Mouse (Mus musculus) neural tube, embryonic 15.5 days (tissue): ENCODE results near the gene Plekhd1. TPM values are rescaled to one million over a fixed set of nuclear protein-coding genes. Genes with fewer than 3 reads are reported as not detected.

Source experiments
- ATAC-seq: fragments of 200-750 bp; cut with Nextera tagmentation; 2 replicates; pipeline ENCODE4 v1.8.0; 2017; ENCODE audit warnings: mild to moderate bottlenecking, moderate TSS enrichment, moderate library complexity; ENCODE audit not compliant: low FRiP score
- H3K27ac ChIP-seq: fragments of 300-500 bp; sonication (generic); replicated peaks from 2 replicates; pipeline ENCODE4 v1.5.1; 2015; ENCODE audit warnings: mild to moderate bottlenecking, inconsistent platforms
- H3K27me3 ChIP-seq: fragments of 300-500 bp; sonication (generic); replicated peaks from 2 replicates; pipeline ENCODE4 v1.6.1; 2015; ENCODE audit warnings: inconsistent platforms
- H3K36me3 ChIP-seq: fragments of 300-500 bp; sonication (generic); 2 replicates; pipeline ENCODE4 v1.6.1; 2015; ENCODE audit warnings: inconsistent platforms
- H3K4me1 ChIP-seq: fragments of 300-500 bp; sonication (generic); 2 replicates; pipeline ENCODE4 v1.6.1; 2015; ENCODE audit warnings: inconsistent platforms
- H3K4me2 ChIP-seq: fragments of 300-500 bp; sonication (generic); 2 replicates; pipeline ENCODE4 v1.6.1; 2015; ENCODE audit warnings: inconsistent platforms, mild to moderate bottlenecking, moderate library complexity
- H3K4me3 ChIP-seq: fragments of 300-500 bp; sonication (generic); replicated peaks from 2 replicates; pipeline ENCODE4 v1.5.1; 2015; ENCODE audit warnings: mild to moderate bottlenecking, inconsistent platforms
- H3K9ac ChIP-seq: fragments of 300-500 bp; sonication (generic); replicated peaks from 2 replicates; pipeline ENCODE4 v1.6.1; 2015; ENCODE audit warnings: mild to moderate bottlenecking, inconsistent platforms
- H3K9me3 ChIP-seq: fragments of 300-500 bp; sonication (generic); replicated peaks from 2 replicates; pipeline ENCODE4 v1.6.1; 2016; ENCODE audit warnings: inconsistent platforms
- WGBS: fragments of 180-500 bp; shearing (Covaris S2); methylation state at CpG from one replicate; pipeline ENCODE4 v1.1.7; 2015; ENCODE audit warnings: mixed read lengths; 5-methylcytosine and 5-hydroxymethylcytosine counted together
- polyA plus RNA-seq: library from polyadenylated mRNA; unstranded; fragments of >200 nt; fragmentation: Nextera tagmentation; extraction: Ambion mirVana; gene quantifications from 2 replicates; pipeline ENCODE4 v1.2.1, GENCODE M21; 2015

Gene Plekhd1
- polyA plus RNA-seq, 1 experiment from 2014 or later = 10.5 TPM

GRCm38 (mm10) chr12:80759713-80760395, 67.5 kb downstream of the Plekhd1 start:
- Histone ChIP-seq H3K36me3 (peaks cover 24% of the 10 kb centered on the region), H3K4me1 (peaks cover 39% of the 10 kb centered on the region), H3K9me3 (no peaks in the 10 kb centered on the region), H3K27ac (peak overlapping the region; percentile 96), H3K4me2 (peak overlapping the region; percentile 83), H3K4me3 (peak overlapping the region; percentile 66), H3K9ac (peak overlapping the region; percentile 89), H3K27me3 (no peaks in the 10 kb centered on the region)
- WGBS = under 1% methylated on average over 22 of the region's 22 CpGs
- peak; percentile 45 for ATAC-seq

GRCm38 (mm10) chr12:80760396-80760801, 68.0 kb downstream of the Plekhd1 start, which contains the start of gene Ccdc177:
Gene Ccdc177, minus strand, starts transcription at chr12:80760687.
- Histone ChIP-seq H3K27me3 (no peaks in the 10 kb centered on the region), H3K9ac (peak within 1 kb of the TSS; percentile 89), H3K9me3 (no peaks in the 10 kb centered on the region), H3K4me3 (peak within 1 kb of the TSS; percentile 66), H3K36me3 (peaks cover 19% of the 10 kb centered on the region), H3K4me1 (peaks cover 39% of the 10 kb centered on the region), H3K4me2 (peak within 1 kb of the TSS; percentile 83), H3K27ac (peak within 1 kb of the TSS; percentile 96)
- WGBS = under 1% methylated on average over 24 of the region's 24 CpGs
- peak; percentile 69 for ATAC-seq

GRCm38 (mm10) chr12:80762982-80763381, 70.6 kb downstream of the Plekhd1 start:
- Histone ChIP-seq H3K36me3 (no peaks in the 10 kb centered on the region), H3K4me2 (no peak overlapping the region), H3K9me3 (no peaks in the 10 kb centered on the region), H3K9ac (no peak overlapping the region), H3K27ac (no peak overlapping the region), H3K4me3 (no peak overlapping the region), H3K27me3 (no peaks in the 10 kb centered on the region), H3K4me1 (peaks cover 23% of the 10 kb centered on the region)
- no peak for ATAC-seq
- WGBS = 90% methylated on average over 5 of the region's 5 CpGs

- H3K4me1 ChIP-seq = peaks cover 11% of the 10 kb centered on the region
- no peaks in the 10 kb centered on the region for H3K9me3 ChIP-seq
- no peak overlapping the region for H3K4me2 ChIP-seq
- no peaks in the 10 kb centered on the region for H3K27me3 ChIP-seq
- whole genome bisulfite sequencing = 75% methylated on average over 4 of the region's 4 CpGs
- ATAC-seq = no peak
- no peak overlapping the region for H3K4me3 ChIP-seq
- H3K36me3 ChIP-seq = no peaks in the 10 kb centered on the region
- no peak overlapping the region for H3K9ac ChIP-seq
- H3K27ac ChIP-seq = no peak overlapping the region
Measured at GRCm38 (mm10) chr12:80764116-80764515, 71.7 kb downstream of the Plekhd1 start.

GRCm38 (mm10) chr12:80769697-80770096, 77.3 kb downstream of the Plekhd1 start:
- H3K9me3 ChIP-seq = no peaks in the 10 kb centered on the region
- ATAC-seq = peak; percentile 76
- H3K4me1 ChIP-seq = no peaks in the 10 kb centered on the region
- no peak overlapping the region for H3K9ac ChIP-seq
- no peaks in the 10 kb centered on the region for H3K27me3 ChIP-seq
- WGBS = 19% methylated on average over 11 of the region's 11 CpGs
- peak overlapping the region; percentile 46 for H3K4me2 ChIP-seq
- H3K27ac ChIP-seq = no peak overlapping the region
- H3K4me3 ChIP-seq = no peak overlapping the region
- no peaks in the 10 kb centered on the region for H3K36me3 ChIP-seq

Other genes with a start within 250 kb of the Plekhd1 start
- 43.4 and 50.1 TPM in 2 replicates for gene Exd2, start 229.5 kb upstream of the Plekhd1 start, polyA plus RNA-seq
- gene Galnt16, start 174.3 kb upstream of the Plekhd1 start, polyA plus RNA-seq = 32.9 and 35.0 TPM in 2 replicates
- gene Slc39a9, start 48.7 kb upstream of the Plekhd1 start, polyA plus RNA-seq = 22.6 and 25.5 TPM in 2 replicates
- gene Erh, start 48.2 kb upstream of the Plekhd1 start, polyA plus RNA-seq = 258 and 270 TPM in 2 replicates
- 1.5 and 2.1 TPM in 2 replicates for gene Ccdc177, start 68.1 kb downstream of the Plekhd1 start, polyA plus RNA-seq
- 9.1 and 11.9 TPM in 2 replicates for gene Susd6, start 97.9 kb downstream of the Plekhd1 start, polyA plus RNA-seq